Mouse (Mus musculus) heart, adult 2 months (tissue): ENCODE results near the gene Fyn.

Source experiments
- CTCF ChIP-seq: fragments of 200-600 bp; IDR thresholded peaks from 2 replicates; pipeline ENCODE4 v1.8.1; 2022; ENCODE audit warnings: antibody characterized with exemption, mild to moderate bottlenecking, moderate library complexity
- EP300 ChIP-seq: fragments of 200-500 bp; IDR thresholded peaks from 2 replicates; pipeline ENCODE4 v1.6.1; 2011; ENCODE audit warnings: low read depth, low read length, control low read depth; ENCODE audit not compliant: insufficient read depth

GRCm38 (mm10) chr10:39520123-39520989 lies 151.7 kb downstream of the Fyn start:
- TF ChIP-seq CTCF (peak; percentile 91), EP300 (peak; percentile 85)
